Mouse (Mus musculus) kidney, embryonic 15.5 days (tissue): ENCODE data around the gene Sema7a. TPM values are rescaled to one million over a fixed set of nuclear protein-coding genes. Genes with fewer than 3 reads are reported as not detected.

Experiments used
- ATAC-seq: fragments of 200-750 bp; cut with Nextera tagmentation; replicated peaks from 2 replicates; pipeline ENCODE4 v1.8.0; 2017; ENCODE audit warnings: moderate TSS enrichment; ENCODE audit not compliant: low FRiP score
- H3K27ac ChIP-seq: fragments of 300-500 bp; sonication (generic); 2 replicates; pipeline ENCODE4 v1.5.1; 2015; ENCODE audit warnings: mild to moderate bottlenecking, inconsistent platforms
- H3K27me3 ChIP-seq: fragments of 300-500 bp; sonication (generic); 2 replicates; pipeline ENCODE4 v1.6.1; 2015; ENCODE audit warnings: inconsistent platforms
- H3K36me3 ChIP-seq: fragments of 300-500 bp; sonication (generic); 2 replicates; pipeline ENCODE4 v1.6.1; 2015; ENCODE audit warnings: inconsistent platforms
- H3K4me1 ChIP-seq: fragments of 300-500 bp; sonication (generic); 2 replicates; pipeline ENCODE4 v1.6.1; 2015; ENCODE audit warnings: inconsistent platforms
- H3K4me2 ChIP-seq: fragments of 300-500 bp; sonication (generic); 2 replicates; pipeline ENCODE4 v1.6.1; 2015; ENCODE audit warnings: moderate library complexity, mild to moderate bottlenecking, inconsistent platforms
- H3K4me3 ChIP-seq: fragments of 300-500 bp; sonication (generic); replicated peaks from 2 replicates; pipeline ENCODE4 v1.5.1; 2015; ENCODE audit warnings: mild to moderate bottlenecking, inconsistent platforms
- H3K9ac ChIP-seq: fragments of 300-500 bp; sonication (generic); 2 replicates; pipeline ENCODE4 v1.6.1; 2015; ENCODE audit warnings: mild to moderate bottlenecking, inconsistent platforms
- H3K9me3 ChIP-seq: fragments of 300-500 bp; sonication (generic); replicated peaks from 2 replicates; pipeline ENCODE4 v1.6.1; 2016; ENCODE audit warnings: inconsistent platforms
- WGBS: fragments of 180-500 bp; shearing (Covaris S2); methylation state at CpG from one replicate; pipeline ENCODE4 v1.1.7; 2015; ENCODE audit warnings: mixed read lengths; 5-methylcytosine and 5-hydroxymethylcytosine counted together
- polyA plus RNA-seq: library from polyadenylated mRNA; unstranded; fragments of >200 nt; fragmentation: Nextera tagmentation; extraction: Ambion mirVana; gene quantifications from 2 replicates; pipeline ENCODE4 v1.2.1, GENCODE M21; 2015

Gene Sema7a
- polyA plus RNA-seq, 1 experiment from 2014 or later = 0.39 TPM

- Histone ChIP-seq H3K9me3 (no peaks in the 10 kb centered on the region), H3K27ac (no peak overlapping the region), H3K9ac (no peak overlapping the region), H3K27me3 (no peaks in the 10 kb centered on the region), H3K4me1 (peaks cover 21% of the 10 kb centered on the region), H3K4me2 (no peak overlapping the region), H3K36me3 (no peaks in the 10 kb centered on the region), H3K4me3 (no peak overlapping the region)
- no peak for ATAC-seq
- 74% methylated on average over 5 of the region's 5 CpGs for WGBS
Measured at GRCm38 (mm10) chr9:57975200-57975821, 35.4 kb downstream of the Sema7a start.

- 82% methylated on average over 6 of the region's 6 CpGs for WGBS
- no peak for ATAC-seq
- Histone ChIP-seq H3K9ac (no peak overlapping the region), H3K4me1 (peaks cover 10% of the 10 kb centered on the region; the same call in 1 of the 2 replicates), H3K4me2 (no peak overlapping the region), H3K27me3 (no peaks in the 10 kb centered on the region), H3K9me3 (no peaks in the 10 kb centered on the region), H3K27ac (no peak overlapping the region), H3K36me3 (no peaks in the 10 kb centered on the region), H3K4me3 (no peak overlapping the region)
Measured at GRCm38 (mm10) chr9:57978025-57978424, 38.1 kb downstream of the Sema7a start.

GRCm38 (mm10) chr9:57978858-57979257 lies 38.9 kb downstream of the Sema7a start:
- Histone ChIP-seq H3K27me3 (no peaks in the 10 kb centered on the region), H3K36me3 (no peaks in the 10 kb centered on the region), H3K9me3 (no peaks in the 10 kb centered on the region), H3K9ac (no peak overlapping the region), H3K4me1 (peaks cover 4% of the 10 kb centered on the region; the same call in 1 of the 2 replicates), H3K4me2 (no peak overlapping the region), H3K4me3 (no peak overlapping the region), H3K27ac (no peak overlapping the region)
- no peak for ATAC-seq
- WGBS = 51% methylated on average over 3 of the region's 3 CpGs

- Histone ChIP-seq H3K9me3 (no peaks in the 10 kb centered on the region), H3K9ac (no peak overlapping the region), H3K4me2 (no peak overlapping the region), H3K27me3 (no peaks in the 10 kb centered on the region), H3K36me3 (no peaks in the 10 kb centered on the region), H3K27ac (no peak overlapping the region), H3K4me1 (no peaks in the 10 kb centered on the region), H3K4me3 (no peak overlapping the region)
- 76% methylated on average over 10 of the region's 10 CpGs for WGBS
- no peak for ATAC-seq
Measured at GRCm38 (mm10) chr9:57980570-57980969, 40.7 kb downstream of the Sema7a start.

GRCm38 (mm10) chr9:57985304-57985703 lies 45.4 kb downstream of the Sema7a start:
- 94% methylated on average over 8 of the region's 8 CpGs for WGBS
- Histone ChIP-seq H3K9ac (no peak overlapping the region), H3K27ac (no peak overlapping the region), H3K4me2 (no peak overlapping the region), H3K27me3 (no peaks in the 10 kb centered on the region), H3K4me3 (no peak overlapping the region), H3K36me3 (no peaks in the 10 kb centered on the region), H3K4me1 (no peaks in the 10 kb centered on the region), H3K9me3 (no peaks in the 10 kb centered on the region)
- no peak for ATAC-seq

- Histone ChIP-seq H3K4me1 (no peaks in the 10 kb centered on the region), H3K27me3 (no peaks in the 10 kb centered on the region), H3K27ac (no peak overlapping the region), H3K36me3 (no peaks in the 10 kb centered on the region), H3K4me2 (no peak overlapping the region), H3K4me3 (no peak overlapping the region), H3K9ac (no peak overlapping the region), H3K9me3 (no peaks in the 10 kb centered on the region)
- ATAC-seq = no peak
- WGBS = 73% methylated on average over 7 of the region's 7 CpGs
Measured at GRCm38 (mm10) chr9:57986293-57986692, 46.4 kb downstream of the Sema7a start.

- no peaks in the 10 kb centered on the region for H3K36me3 ChIP-seq
- WGBS = 85% methylated on average over 2 of the region's 2 CpGs
- no peak overlapping the region for H3K9ac ChIP-seq
- no peak for ATAC-seq
- H3K4me3 ChIP-seq = no peak overlapping the region
- H3K4me2 ChIP-seq = no peak overlapping the region
- H3K9me3 ChIP-seq = no peaks in the 10 kb centered on the region
- 0 out of 2 replicates have a peak, but pooled peaks cover 4% of the 10 kb centered on the region for H3K4me1 ChIP-seq
- H3K27me3 ChIP-seq = no peaks in the 10 kb centered on the region
- H3K27ac ChIP-seq = no peak overlapping the region
Measured at GRCm38 (mm10) chr9:57988098-57988497, 48.2 kb downstream of the Sema7a start.

GRCm38 (mm10) chr9:57989309-57989708 lies 49.4 kb downstream of the Sema7a start:
- Histone ChIP-seq H3K36me3 (no peaks in the 10 kb centered on the region), H3K27me3 (no peaks in the 10 kb centered on the region), H3K9me3 (no peaks in the 10 kb centered on the region), H3K4me3 (no peak overlapping the region), H3K27ac (no peak overlapping the region), H3K9ac (no peak overlapping the region), H3K4me2 (no peak overlapping the region), H3K4me1 (peaks cover 10% of the 10 kb centered on the region; the same call in 1 of the 2 replicates)
- WGBS = 76% methylated on average over 6 of the region's 6 CpGs
- no peak for ATAC-seq

- peaks cover 10% of the 10 kb centered on the region; the same call in 1 of the 2 replicates for H3K4me1 ChIP-seq
- no peak overlapping the region for H3K4me3 ChIP-seq
- ATAC-seq = 0 out of 2 replicates have a peak, but pooled peaks have one; percentile 26
- no peak overlapping the region for H3K27ac ChIP-seq
- no peaks in the 10 kb centered on the region for H3K9me3 ChIP-seq
- WGBS = 29% methylated on average over 10 of the region's 10 CpGs
- no peaks in the 10 kb centered on the region for H3K27me3 ChIP-seq
- no peaks in the 10 kb centered on the region for H3K36me3 ChIP-seq
- no peak overlapping the region for H3K4me2 ChIP-seq
- H3K9ac ChIP-seq = no peak overlapping the region
Measured at GRCm38 (mm10) chr9:57990438-57991110, 50.7 kb downstream of the Sema7a start.

GRCm38 (mm10) chr9:57992060-57992459 lies 52.1 kb downstream of the Sema7a start:
- no peak for ATAC-seq
- no peak overlapping the region for H3K4me3 ChIP-seq
- WGBS = 85% methylated on average over 3 of the region's 3 CpGs
- H3K27me3 ChIP-seq = peaks cover 12% of the 10 kb centered on the region
- H3K27ac ChIP-seq = no peak overlapping the region
- H3K4me2 ChIP-seq = no peak overlapping the region
- H3K4me1 ChIP-seq = peaks cover 10% of the 10 kb centered on the region; the same call in 1 of the 2 replicates
- no peak overlapping the region for H3K9ac ChIP-seq
- no peaks in the 10 kb centered on the region for H3K36me3 ChIP-seq
- no peaks in the 10 kb centered on the region for H3K9me3 ChIP-seq

GRCm38 (mm10) chr9:57992781-57993591 lies 53.1 kb downstream of the Sema7a start:
- no peak for ATAC-seq
- Histone ChIP-seq H3K9ac (no peak overlapping the region), H3K4me1 (peaks cover 17% of the 10 kb centered on the region), H3K4me2 (no peak overlapping the region), H3K27ac (no peak overlapping the region), H3K36me3 (no peaks in the 10 kb centered on the region), H3K27me3 (peaks cover 21% of the 10 kb centered on the region), H3K9me3 (no peaks in the 10 kb centered on the region), H3K4me3 (no peak overlapping the region)
- WGBS = 39% methylated on average over 8 of the region's 8 CpGs

GRCm38 (mm10) chr9:57995282-57995681 lies 55.4 kb downstream of the Sema7a start:
- H3K36me3 ChIP-seq = no peaks in the 10 kb centered on the region
- H3K27me3 ChIP-seq = peaks cover 34% of the 10 kb centered on the region
- no peak for ATAC-seq
- H3K9me3 ChIP-seq = no peaks in the 10 kb centered on the region
- H3K4me3 ChIP-seq = no peak overlapping the region
- H3K27ac ChIP-seq = no peak overlapping the region
- whole genome bisulfite sequencing = 33% methylated on average over 4 of the region's 4 CpGs
- no peak overlapping the region for H3K9ac ChIP-seq
- H3K4me2 ChIP-seq = no peak overlapping the region
- peaks cover 19% of the 10 kb centered on the region for H3K4me1 ChIP-seq
